In genomic region chr8:57584416-57585127, GRCm38 (mm10) we compare ENCODE assay signal across 16 mouse cellular contexts.
DNase-seq lines count a peak whose midpoint lies in the region; ATAC-seq and TF ChIP-seq lines count a peak whose summit lies in the region.
"Had no signal": no experiment of that assay in that cellular context is flagged by ENCODE, and none has a peak within 500 bp of the region (broad histone marks: within the 10 kb centered on the region; RNA-seq: fewer than 3 reads in every experiment).

No protein-coding gene starts in this region.

- no peak overlapping the region for H3K27ac ChIP-seq in hindbrain, embryonic 14.5 days
- H3K27ac ChIP-seq in hindbrain, embryonic 13.5 days: no peak overlapping the region
- H3K27ac ChIP-seq: embryonic facial prominence, embryonic 15.5 days; heart, embryonic 13.5 days; limb, embryonic 13.5 days; lung, embryonic 15.5 days; neural tube, embryonic 15.5 days had no signal

- no peak for TF ChIP-seq CTCF in lung, adult 2 months (IDR thresholded peaks at IDR 0.05; ENCODE audit: insufficient read depth, low read length)

- H3K4me2 ChIP-seq in hindbrain, embryonic 14.5 days (replicated peaks): no peak overlapping the region
- H3K4me2 ChIP-seq in hindbrain, embryonic 13.5 days: no peak overlapping the region
- H3K4me2 ChIP-seq: embryonic facial prominence, embryonic 15.5 days; heart, embryonic 13.5 days; limb, embryonic 13.5 days; lung, embryonic 15.5 days; midbrain, embryonic 11.5 days; neural tube, embryonic 15.5 days had no signal

- DNase-seq in hindbrain, embryonic 14.5 days (ENCODE audit: low spot score): peak; percentile 49
- peak; percentile 40 for DNase-seq in fat pad, adult 2 months (ENCODE audit: extremely low read depth, low read depth, low spot score)
- DNase-seq in layer of hippocampus, postnatal 36 days: peak; percentile 45 to 49
- DNase-seq in lung, adult 2 months: no peak
- no peak for DNase-seq in thymus, postnatal 25 days
- DNase-seq in spleen, adult 12 weeks (ENCODE audit: low spot score): no peak
- DNase-seq: gastrocnemius, postnatal 10 days had no signal

- H3K36me3 ChIP-seq in hindbrain, embryonic 14.5 days (replicated peaks; ENCODE audit: control insufficient read depth, insufficient read depth): no peaks in the 10 kb centered on the region
- peaks cover 2% of the 10 kb centered on the region; the same call in 1 of the 2 replicates for H3K36me3 ChIP-seq in hindbrain, embryonic 13.5 days
- H3K36me3 ChIP-seq: embryonic facial prominence, embryonic 15.5 days; heart, embryonic 13.5 days; lung, embryonic 15.5 days; neural tube, embryonic 15.5 days had no signal

- 0 out of 2 replicates have a peak, but pooled peaks cover 6% of the 10 kb centered on the region for H3K4me1 ChIP-seq in hindbrain, embryonic 14.5 days (replicated peaks; ENCODE audit: control insufficient read depth, insufficient read depth, low read length)
- H3K4me1 ChIP-seq in hindbrain, embryonic 13.5 days (replicated peaks): peaks cover 10% of the 10 kb centered on the region
- H3K4me1 ChIP-seq in lung, adult 2 months (ENCODE audit: control insufficient read depth, insufficient read depth, low read length): no peaks in the 10 kb centered on the region
- H3K4me1 ChIP-seq: heart, embryonic 13.5 days; lung, embryonic 15.5 days had no signal

- no peaks in the 10 kb centered on the region for H3K9me3 ChIP-seq in hindbrain, embryonic 14.5 days (ENCODE audit: control insufficient read depth, low read length)
- H3K9me3 ChIP-seq in hindbrain, embryonic 13.5 days: no peaks in the 10 kb centered on the region
- H3K9me3 ChIP-seq: embryonic facial prominence, embryonic 15.5 days; heart, embryonic 13.5 days; limb, embryonic 13.5 days; lung, embryonic 15.5 days; neural tube, embryonic 15.5 days had no signal

- H3K4me3 ChIP-seq in hindbrain, embryonic 14.5 days (replicated peaks; ENCODE audit: low read length): no peak overlapping the region
- no peak overlapping the region for H3K4me3 ChIP-seq in hindbrain, embryonic 13.5 days
- H3K4me3 ChIP-seq in lung, adult 2 months (replicated peaks; ENCODE audit: extremely low read depth, low read depth, low read length): no peak overlapping the region
- H3K4me3 ChIP-seq: embryonic facial prominence, embryonic 15.5 days; heart, embryonic 13.5 days; limb, embryonic 13.5 days; lung, embryonic 15.5 days; neural tube, embryonic 15.5 days had no signal

- 51% methylated on average over 8 of the region's 8 CpGs for WGBS in hindbrain, embryonic 14.5 days
- 53% methylated on average over 8 of the region's 8 CpGs for WGBS in hindbrain, embryonic 13.5 days
- WGBS in lung, adult 2 months: 55% methylated on average over 8 of the region's 8 CpGs

- no peak overlapping the region for H3K9ac ChIP-seq in hindbrain, embryonic 14.5 days
- H3K9ac ChIP-seq in hindbrain, embryonic 13.5 days: no peak overlapping the region
- H3K9ac ChIP-seq: embryonic facial prominence, embryonic 15.5 days; heart, embryonic 13.5 days; limb, embryonic 13.5 days; lung, embryonic 15.5 days; neural tube, embryonic 15.5 days had no signal

- TF ChIP-seq POLR2A in lung, adult 2 months (IDR thresholded peaks at IDR 0.05; ENCODE audit: borderline replicate concordance, extremely low read depth, low read depth, low read length): no peak

- 0 out of 2 replicates have a peak, but pooled peaks have one; percentile 43 for ATAC-seq in hindbrain, embryonic 14.5 days (ENCODE audit: low FRiP score)
- ATAC-seq in hindbrain, embryonic 13.5 days (ENCODE audit: low FRiP score): no peak
- ATAC-seq in cerebellum, adult (ENCODE audit: insufficient number of reproducible peaks, low FRiP score, low TSS enrichment): peak; percentile 75
- ATAC-seq: intestine, embryonic 16.5 days had no signal

- no peaks in the 10 kb centered on the region for H3K27me3 ChIP-seq in hindbrain, embryonic 14.5 days (ENCODE audit: control insufficient read depth, insufficient read depth, low read length)
- no peaks in the 10 kb centered on the region for H3K27me3 ChIP-seq in hindbrain, embryonic 13.5 days
- H3K27me3 ChIP-seq: embryonic facial prominence, embryonic 15.5 days; heart, embryonic 13.5 days; limb, embryonic 13.5 days; lung, embryonic 15.5 days; neural tube, embryonic 15.5 days had no signal

Comparison
In these comparisons a context has a peak if more than half of its experiments do, and no peak if none do; other contexts are left out.
1. DNase-seq: peak in hindbrain, embryonic 14.5 days (single experiment), fat pad, adult 2 months (single experiment) and layer of hippocampus, postnatal 36 days (2 of 2); none in lung, adult 2 months (single experiment), thymus, postnatal 25 days (single experiment) and spleen, adult 12 weeks (single experiment).